Mouse (Mus musculus): ENCODE measurements around the gene Coq6. TPM values are rescaled to one million over a fixed set of nuclear protein-coding genes. Genes with fewer than 3 reads are reported as not detected.

Gene Coq6
- polyA plus RNA-seq, 1 experiment from 2014 or later = 52.7 TPM

GRCm38 (mm10) chr12:84362872-84363271 lies 1.4 kb downstream of the Coq6 start:
- peaks cover 9% of the 10 kb centered on the region for H3K4me1 ChIP-seq (ENCODE audit: control insufficient read depth, insufficient read depth, low read length)
- H3K9ac ChIP-seq (replicated peaks; ENCODE audit: low read depth, low read length) = no peak overlapping the region
- ATAC-seq (ENCODE audit: insufficient number of reproducible peaks, insufficient read depth, low FRiP score, low read depth) = no peak
- H3K27me3 ChIP-seq (ENCODE audit: control insufficient read depth, insufficient read depth, low read length) = no peaks in the 10 kb centered on the region
- peak overlapping the region; percentile 84 for H3K4me2 ChIP-seq (replicated peaks; ENCODE audit: low read depth, low read length)
- WGBS = 33% methylated on average over 2 of the region's 2 CpGs
- peak overlapping the region; percentile 99 for H3K4me3 ChIP-seq (ENCODE audit: low read depth, low read length)
- peaks cover 8% of the 10 kb centered on the region for H3K36me3 ChIP-seq (ENCODE audit: control insufficient read depth, insufficient read depth, low read length)
- no peak overlapping the region for H3K27ac ChIP-seq (ENCODE audit: low read length)
- H3K9me3 ChIP-seq (ENCODE audit: control insufficient read depth, low read depth, low read length) = no peaks in the 10 kb centered on the region

GRCm38 (mm10) chr12:84364291-84364690 lies 2.8 kb downstream of the Coq6 start:
- peaks cover 9% of the 10 kb centered on the region for H3K4me1 ChIP-seq (ENCODE audit: control insufficient read depth, insufficient read depth, low read length)
- WGBS = 78% methylated on average over 9 of the region's 9 CpGs
- no peak for ATAC-seq (ENCODE audit: insufficient number of reproducible peaks, insufficient read depth, low FRiP score, low read depth)

GRCm38 (mm10) chr12:84365137-84365536 lies 3.7 kb downstream of the Coq6 start:
- H3K27ac ChIP-seq (ENCODE audit: low read length) = no peak overlapping the region
- no peak for ATAC-seq (ENCODE audit: insufficient number of reproducible peaks, insufficient read depth, low FRiP score, low read depth)
- H3K9ac ChIP-seq (replicated peaks; ENCODE audit: low read depth, low read length) = no peak overlapping the region
- H3K36me3 ChIP-seq (ENCODE audit: control insufficient read depth, insufficient read depth, low read length) = peaks cover 22% of the 10 kb centered on the region
- no peaks in the 10 kb centered on the region for H3K9me3 ChIP-seq (ENCODE audit: control insufficient read depth, low read depth, low read length)
- no peaks in the 10 kb centered on the region for H3K27me3 ChIP-seq (ENCODE audit: control insufficient read depth, insufficient read depth, low read length)
- WGBS = 95% methylated on average over 6 of the region's 6 CpGs
- no peak overlapping the region for H3K4me3 ChIP-seq (ENCODE audit: low read depth, low read length)
- peaks cover 9% of the 10 kb centered on the region for H3K4me1 ChIP-seq (ENCODE audit: control insufficient read depth, insufficient read depth, low read length)
- no peak overlapping the region for H3K4me2 ChIP-seq (replicated peaks; ENCODE audit: low read depth, low read length)

More at GRCm38 (mm10) chr12:84364291-84364690, 2.8 kb downstream of the Coq6 start:
- H3K4me2 ChIP-seq (replicated peaks; ENCODE audit: low read depth, low read length) = no peak overlapping the region
- no peak overlapping the region for H3K9ac ChIP-seq (replicated peaks; ENCODE audit: low read depth, low read length)
- H3K36me3 ChIP-seq (ENCODE audit: control insufficient read depth, insufficient read depth, low read length) = peaks cover 15% of the 10 kb centered on the region
- H3K27me3 ChIP-seq (ENCODE audit: control insufficient read depth, insufficient read depth, low read length) = no peaks in the 10 kb centered on the region
- H3K4me3 ChIP-seq (ENCODE audit: low read depth, low read length) = no peak overlapping the region
- H3K9me3 ChIP-seq (ENCODE audit: control insufficient read depth, low read depth, low read length) = no peaks in the 10 kb centered on the region
- no peak overlapping the region for H3K27ac ChIP-seq (ENCODE audit: low read length)

- 61% methylated on average over 9 of the region's 9 CpGs for WGBS
- Histone ChIP-seq H3K4me2 (replicated peaks; ENCODE audit: low read depth, low read length) (no peak overlapping the region), H3K4me3 (ENCODE audit: low read depth, low read length) (no peak overlapping the region), H3K27ac (ENCODE audit: low read length) (no peak overlapping the region), H3K36me3 (ENCODE audit: control insufficient read depth, insufficient read depth, low read length) (peaks cover 40% of the 10 kb centered on the region), H3K4me1 (ENCODE audit: control insufficient read depth, insufficient read depth, low read length) (peaks cover 6% of the 10 kb centered on the region), H3K9ac (replicated peaks; ENCODE audit: low read depth, low read length) (no peak overlapping the region), H3K9me3 (ENCODE audit: control insufficient read depth, low read depth, low read length) (no peaks in the 10 kb centered on the region), H3K27me3 (ENCODE audit: control insufficient read depth, insufficient read depth, low read length) (no peaks in the 10 kb centered on the region)
- no peak for ATAC-seq (ENCODE audit: insufficient number of reproducible peaks, insufficient read depth, low FRiP score, low read depth)
Measured at GRCm38 (mm10) chr12:84366971-84367370, 5.5 kb downstream of the Coq6 start.

GRCm38 (mm10) chr12:84371647-84372046 lies 10.2 kb downstream of the Coq6 start:
- no peaks in the 10 kb centered on the region for H3K9me3 ChIP-seq (ENCODE audit: control insufficient read depth, low read depth, low read length)
- H3K27ac ChIP-seq (ENCODE audit: low read length) = no peak overlapping the region
- no peaks in the 10 kb centered on the region for H3K27me3 ChIP-seq (ENCODE audit: control insufficient read depth, insufficient read depth, low read length)
- peaks cover 57% of the 10 kb centered on the region for H3K36me3 ChIP-seq (ENCODE audit: control insufficient read depth, insufficient read depth, low read length)
- H3K4me2 ChIP-seq (replicated peaks; ENCODE audit: low read depth, low read length) = no peak overlapping the region
- H3K9ac ChIP-seq (replicated peaks; ENCODE audit: low read depth, low read length) = no peak overlapping the region
- ATAC-seq (ENCODE audit: insufficient number of reproducible peaks, insufficient read depth, low FRiP score, low read depth) = no peak
- no peaks in the 10 kb centered on the region for H3K4me1 ChIP-seq (ENCODE audit: control insufficient read depth, insufficient read depth, low read length)
- H3K4me3 ChIP-seq (ENCODE audit: low read depth, low read length) = no peak overlapping the region
- 94% methylated on average over 5 of the region's 5 CpGs for WGBS

- no peak overlapping the region for H3K27ac ChIP-seq (ENCODE audit: low read length)
- H3K4me2 ChIP-seq (replicated peaks; ENCODE audit: low read depth, low read length) = no peak overlapping the region
- H3K27me3 ChIP-seq (ENCODE audit: control insufficient read depth, insufficient read depth, low read length) = no peaks in the 10 kb centered on the region
- H3K9me3 ChIP-seq (ENCODE audit: control insufficient read depth, low read depth, low read length) = no peaks in the 10 kb centered on the region
- no peaks in the 10 kb centered on the region for H3K4me1 ChIP-seq (ENCODE audit: control insufficient read depth, insufficient read depth, low read length)
- H3K9ac ChIP-seq (replicated peaks; ENCODE audit: low read depth, low read length) = no peak overlapping the region
- no peak overlapping the region for H3K4me3 ChIP-seq (ENCODE audit: low read depth, low read length)
- no peak for ATAC-seq (ENCODE audit: insufficient number of reproducible peaks, insufficient read depth, low FRiP score, low read depth)
- WGBS = 70% methylated on average over 6 of the region's 6 CpGs
- H3K36me3 ChIP-seq (ENCODE audit: control insufficient read depth, insufficient read depth, low read length) = peaks cover 42% of the 10 kb centered on the region
Measured at GRCm38 (mm10) chr12:84373831-84374481, 12.5 kb downstream of the Coq6 start.

- Histone ChIP-seq H3K4me1 (ENCODE audit: control insufficient read depth, insufficient read depth, low read length) (no peaks in the 10 kb centered on the region), H3K27ac (ENCODE audit: low read length) (no peak overlapping the region), H3K9me3 (ENCODE audit: control insufficient read depth, low read depth, low read length) (no peaks in the 10 kb centered on the region), H3K4me2 (replicated peaks; ENCODE audit: low read depth, low read length) (no peak overlapping the region), H3K27me3 (ENCODE audit: control insufficient read depth, insufficient read depth, low read length) (no peaks in the 10 kb centered on the region), H3K36me3 (ENCODE audit: control insufficient read depth, insufficient read depth, low read length) (no peaks in the 10 kb centered on the region), H3K4me3 (ENCODE audit: low read depth, low read length) (no peak overlapping the region), H3K9ac (replicated peaks; ENCODE audit: low read depth, low read length) (no peak overlapping the region)
- WGBS = 83% methylated on average over 4 of the region's 4 CpGs
- no peak for ATAC-seq (ENCODE audit: insufficient number of reproducible peaks, insufficient read depth, low FRiP score, low read depth)
Measured at GRCm38 (mm10) chr12:84382369-84382768, 20.9 kb downstream of the Coq6 start.

- ATAC-seq (ENCODE audit: insufficient number of reproducible peaks, insufficient read depth, low FRiP score, low read depth) = no peak
- no peaks in the 10 kb centered on the region for H3K27me3 ChIP-seq (ENCODE audit: control insufficient read depth, insufficient read depth, low read length)
- H3K9me3 ChIP-seq (ENCODE audit: control insufficient read depth, low read depth, low read length) = no peaks in the 10 kb centered on the region
- H3K36me3 ChIP-seq (ENCODE audit: control insufficient read depth, insufficient read depth, low read length) = no peaks in the 10 kb centered on the region
- H3K4me1 ChIP-seq (ENCODE audit: control insufficient read depth, insufficient read depth, low read length) = no peaks in the 10 kb centered on the region
- no peak overlapping the region for H3K4me2 ChIP-seq (replicated peaks; ENCODE audit: low read depth, low read length)
- no peak overlapping the region for H3K9ac ChIP-seq (replicated peaks; ENCODE audit: low read depth, low read length)
- WGBS = 66% methylated on average over 5 of the region's 5 CpGs
- peak overlapping the region; percentile 33; the same call in 1 of the 2 replicates for H3K27ac ChIP-seq (ENCODE audit: low read length)
- H3K4me3 ChIP-seq (ENCODE audit: low read depth, low read length) = no peak overlapping the region
Measured at GRCm38 (mm10) chr12:84384644-84385081, 23.2 kb downstream of the Coq6 start.

GRCm38 (mm10) chr12:84385408-84385807 lies 24.0 kb downstream of the Coq6 start:
- no peaks in the 10 kb centered on the region for H3K4me1 ChIP-seq (ENCODE audit: control insufficient read depth, insufficient read depth, low read length)
- no peak overlapping the region for H3K4me3 ChIP-seq (ENCODE audit: low read depth, low read length)
- H3K36me3 ChIP-seq (ENCODE audit: control insufficient read depth, insufficient read depth, low read length) = no peaks in the 10 kb centered on the region
- H3K27me3 ChIP-seq (ENCODE audit: control insufficient read depth, insufficient read depth, low read length) = no peaks in the 10 kb centered on the region
- no peak overlapping the region for H3K4me2 ChIP-seq (replicated peaks; ENCODE audit: low read depth, low read length)
- H3K27ac ChIP-seq (ENCODE audit: low read length) = peak overlapping the region; percentile 30; the same call in 1 of the 2 replicates
- no peak overlapping the region for H3K9ac ChIP-seq (replicated peaks; ENCODE audit: low read depth, low read length)
- H3K9me3 ChIP-seq (ENCODE audit: control insufficient read depth, low read depth, low read length) = no peaks in the 10 kb centered on the region
- WGBS = 89% methylated on average over 4 of the region's 4 CpGs
- no peak for ATAC-seq (ENCODE audit: insufficient number of reproducible peaks, insufficient read depth, low FRiP score, low read depth)
